Mouse (Mus musculus) urinary bladder, postnatal 36 days (tissue): Measurements from ENCODE around the gene Deup1.

ENCODE experiments used
- DNase-seq, 2 experiments: peaks; one replicate each; pipeline ENCODE4 v3.0.0; 2022; ENCODE audit warnings: low spot score in 2 of 2, mixed read lengths in 1 of 2

Gene Deup1

DNA sequence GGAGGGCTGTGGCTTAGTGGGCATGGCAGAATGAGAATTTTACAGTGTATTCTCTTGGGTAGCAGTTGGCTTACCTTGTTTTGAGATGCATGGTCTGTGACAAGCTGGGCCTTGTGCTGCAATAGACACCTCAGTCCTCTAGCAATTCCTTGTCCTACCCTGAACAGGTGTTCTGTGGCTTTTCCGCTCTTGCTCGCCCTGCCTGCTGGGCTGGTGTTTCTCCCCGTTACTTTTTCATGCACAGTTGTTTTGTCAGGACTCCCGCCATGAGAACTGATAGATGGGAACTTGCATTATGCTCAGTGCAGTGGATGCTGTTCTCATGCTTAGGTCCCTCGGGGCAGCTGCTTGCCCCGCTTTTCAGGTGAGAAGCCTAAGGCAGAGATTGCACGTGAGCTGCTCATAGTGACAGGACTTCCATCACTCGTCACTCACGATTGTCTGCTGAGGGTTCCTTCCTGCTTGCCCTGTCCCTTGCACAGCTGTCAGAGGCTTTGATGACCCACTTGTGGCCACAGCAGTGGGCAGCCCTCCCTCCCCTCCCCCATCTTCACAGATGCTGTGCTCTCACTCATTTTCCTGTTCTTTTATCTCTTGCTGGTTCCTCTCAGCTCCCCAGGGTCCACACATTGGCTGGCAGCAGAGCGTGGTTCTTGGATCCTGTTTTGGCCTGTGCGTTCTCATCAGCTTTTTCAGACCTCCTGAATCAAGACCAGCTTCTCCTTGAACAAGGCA is 94.2 kb downstream of the Deup1 start:
- no peak for DNase-seq

DNA sequence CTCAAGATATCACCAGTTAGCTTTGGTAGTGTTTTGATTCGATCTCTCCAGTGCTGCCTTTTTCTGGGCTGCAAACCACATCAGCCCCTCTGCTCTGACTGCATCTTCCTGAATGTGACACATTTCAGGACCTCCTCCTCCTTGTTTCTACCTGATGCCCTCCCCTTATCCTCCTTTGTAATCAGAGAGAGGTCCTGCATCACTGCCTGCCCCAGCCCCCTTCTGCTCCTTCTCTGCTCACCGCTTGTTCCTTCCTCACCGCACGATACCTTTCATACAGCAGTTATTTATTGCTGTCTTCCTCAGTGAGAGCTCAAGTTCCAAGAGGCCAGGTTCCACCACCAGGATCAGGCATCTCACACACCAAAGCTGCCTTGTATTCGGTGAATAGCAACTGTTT is 96.5 kb downstream of the Deup1 start:
- DNase-seq, result no peak

GRCm38 (mm10) chr9:15529965-15530320 is 97.8 kb downstream of the Deup1 start:
- no peak for DNase-seq

DNA sequence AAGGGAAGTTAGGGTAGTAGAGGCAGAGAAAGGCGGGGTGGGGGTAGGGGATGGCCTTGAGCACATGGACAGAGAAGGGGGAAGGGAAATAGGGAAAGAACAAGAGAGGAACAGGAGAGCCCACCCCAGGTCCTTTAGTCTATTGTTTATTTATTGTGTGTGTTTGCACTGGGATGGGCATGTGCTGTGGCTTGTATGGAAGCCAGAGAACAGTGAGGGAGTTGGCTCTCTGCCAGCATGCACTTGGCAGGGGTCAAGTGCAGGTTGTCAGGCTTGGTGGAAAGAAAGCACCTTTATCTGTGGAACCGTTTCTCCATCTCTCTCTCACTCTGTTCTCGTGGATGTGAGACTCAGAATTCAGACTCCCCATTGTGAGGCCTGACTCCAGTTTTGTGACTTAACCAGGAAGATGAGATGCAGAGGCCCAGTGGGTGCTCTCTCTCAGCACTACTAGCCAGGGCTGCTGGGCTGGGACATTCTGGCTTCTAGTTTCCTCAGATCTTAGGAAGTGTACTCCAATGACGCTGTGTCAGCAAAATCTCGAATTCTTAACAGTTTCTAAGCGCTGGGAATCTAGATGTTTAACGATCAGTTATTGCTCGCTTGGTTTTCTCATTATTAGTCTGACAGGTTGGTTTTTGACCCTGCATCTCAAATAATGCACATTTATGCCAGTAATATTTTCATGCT is 98.3 kb downstream of the Deup1 start:
- DNase-seq, result peak; percentile 44 to 62

DNA sequence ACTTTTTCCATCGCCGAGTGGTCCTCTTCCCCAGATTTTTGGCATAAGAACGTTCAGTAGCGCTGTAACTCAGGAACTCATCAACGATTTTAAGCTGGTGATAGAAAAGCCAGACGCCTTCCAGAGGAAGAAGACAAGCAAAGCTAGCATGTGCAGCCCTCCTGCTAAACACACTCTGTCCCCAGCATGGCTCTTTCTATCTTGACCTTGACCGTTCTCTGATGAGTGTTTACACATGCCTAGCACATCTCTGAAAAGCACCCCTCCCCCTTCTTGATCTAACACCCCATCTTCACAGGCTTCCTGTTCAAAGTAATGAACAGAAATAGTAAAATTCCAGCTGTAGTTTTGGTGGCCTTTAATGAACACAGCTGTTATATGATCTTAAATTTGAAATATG is 99.4 kb downstream of the Deup1 start:
- DNase-seq, result no peak

DNA sequence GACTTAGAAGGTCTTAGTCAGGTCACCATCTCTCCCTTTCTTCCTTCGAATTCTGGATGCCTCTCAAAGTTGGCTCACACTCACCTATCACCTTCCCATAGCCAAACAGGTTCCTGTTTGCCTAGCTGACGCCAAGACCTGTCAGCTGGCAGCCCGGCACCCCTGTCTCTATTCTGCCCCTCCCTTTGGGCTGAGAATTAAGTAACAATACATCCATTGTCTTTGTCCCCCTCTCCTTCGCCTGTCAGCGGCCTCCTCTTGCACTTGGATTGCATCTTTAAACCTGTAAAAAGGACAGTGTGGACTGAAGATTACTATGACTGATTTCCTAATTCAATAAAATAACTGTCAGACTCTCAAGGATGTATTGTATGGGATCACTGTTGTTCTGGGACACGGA is 99.9 kb downstream of the Deup1 start:
- no peak for DNase-seq

GRCm38 (mm10) chr9:15526539-15526938 is 101.2 kb downstream of the Deup1 start:
- no peak for DNase-seq

DNA sequence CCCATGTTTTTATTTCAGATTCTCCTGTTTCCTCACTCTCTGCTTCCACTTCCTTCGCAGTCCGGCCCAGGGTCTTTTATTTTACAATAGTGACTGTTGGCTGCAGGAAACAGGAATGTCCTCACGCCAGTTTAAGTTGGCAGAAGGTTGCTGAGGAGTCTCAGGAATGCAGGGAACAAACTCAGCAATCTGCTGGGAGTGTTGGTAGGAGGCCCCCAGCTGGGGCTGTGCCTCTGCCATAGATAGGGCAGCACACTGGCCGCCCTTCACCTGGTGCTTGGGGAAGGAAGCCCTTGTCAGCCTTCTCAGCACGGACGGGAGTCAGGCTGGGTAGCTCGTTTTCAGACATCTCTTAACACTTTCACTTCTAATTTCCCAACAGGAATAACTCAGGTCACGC is 102.5 kb downstream of the Deup1 start:
- DNase-seq, result no peak

DNA sequence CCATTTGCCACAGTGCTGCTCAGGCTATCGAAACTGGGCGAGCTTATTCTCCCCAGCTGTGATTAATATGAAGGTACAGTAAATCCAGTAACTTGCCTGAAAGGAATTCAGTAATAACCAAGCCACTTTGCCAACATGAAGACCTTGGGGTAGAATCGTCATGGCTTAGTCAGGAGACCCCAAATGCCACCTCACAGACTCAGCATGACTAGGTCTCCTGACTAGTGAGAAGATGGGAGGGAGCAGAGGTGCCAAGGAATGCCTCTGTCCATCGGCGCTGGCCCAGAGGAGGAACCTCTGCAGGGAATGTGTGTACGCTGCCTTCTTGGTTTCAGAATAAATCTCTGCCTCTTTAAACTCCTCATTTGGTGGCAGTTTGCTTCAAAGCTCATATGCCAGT is 104.1 kb downstream of the Deup1 start:
- DNase-seq, result no peak

GRCm38 (mm10) chr9:15522887-15523286 is 104.8 kb downstream of the Deup1 start:
- no peak for DNase-seq

- peak in 1 of 2 experiments; percentile 35 for DNase-seq
Observed at GRCm38 (mm10) chr9:15522348-15522747, 105.4 kb downstream of the Deup1 start.

GRCm38 (mm10) chr9:15517979-15518378 is 109.8 kb downstream of the Deup1 start:
- no peak for DNase-seq

DNA sequence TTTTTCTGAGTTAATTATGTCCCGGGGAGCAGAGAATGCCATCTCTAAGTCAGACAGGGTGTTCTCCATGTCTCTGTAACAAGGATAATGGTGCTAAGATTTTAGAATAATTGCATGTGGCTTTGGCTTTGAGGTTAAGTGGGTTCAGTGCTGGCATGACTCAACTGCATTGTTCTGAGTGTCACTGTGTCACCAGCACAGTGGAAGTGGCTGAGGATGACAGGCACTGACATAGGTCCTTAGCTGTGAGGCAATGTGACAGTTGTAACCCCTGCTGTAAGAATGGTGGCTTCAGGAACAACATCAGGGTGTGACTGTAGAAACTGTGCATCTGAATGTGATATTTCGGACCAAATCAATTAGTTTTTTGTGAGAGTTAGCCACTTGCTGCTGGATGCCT is 111.7 kb downstream of the Deup1 start:
- DNase-seq, result no peak

DNA sequence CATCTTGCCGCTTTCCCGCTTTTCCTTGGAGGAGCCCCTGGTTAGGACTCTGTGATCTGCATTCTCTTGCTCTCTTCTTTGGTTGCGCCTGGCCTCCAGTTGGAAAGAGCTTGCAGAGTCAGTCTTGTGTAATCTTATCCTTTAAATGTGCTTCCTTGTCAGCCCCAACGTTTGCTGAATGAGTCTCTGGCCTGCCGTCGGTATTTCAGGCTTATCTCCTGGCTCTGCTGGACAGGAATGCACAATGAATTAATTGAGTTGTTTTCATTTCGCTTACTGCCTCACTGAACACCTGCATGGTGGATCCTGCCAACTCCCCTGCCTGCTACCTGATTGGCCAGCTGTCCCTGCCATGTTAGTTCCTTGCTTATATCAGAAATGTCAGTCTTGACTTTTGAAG is 114.8 kb downstream of the Deup1 start:
- DNase-seq, result no peak

DNA sequence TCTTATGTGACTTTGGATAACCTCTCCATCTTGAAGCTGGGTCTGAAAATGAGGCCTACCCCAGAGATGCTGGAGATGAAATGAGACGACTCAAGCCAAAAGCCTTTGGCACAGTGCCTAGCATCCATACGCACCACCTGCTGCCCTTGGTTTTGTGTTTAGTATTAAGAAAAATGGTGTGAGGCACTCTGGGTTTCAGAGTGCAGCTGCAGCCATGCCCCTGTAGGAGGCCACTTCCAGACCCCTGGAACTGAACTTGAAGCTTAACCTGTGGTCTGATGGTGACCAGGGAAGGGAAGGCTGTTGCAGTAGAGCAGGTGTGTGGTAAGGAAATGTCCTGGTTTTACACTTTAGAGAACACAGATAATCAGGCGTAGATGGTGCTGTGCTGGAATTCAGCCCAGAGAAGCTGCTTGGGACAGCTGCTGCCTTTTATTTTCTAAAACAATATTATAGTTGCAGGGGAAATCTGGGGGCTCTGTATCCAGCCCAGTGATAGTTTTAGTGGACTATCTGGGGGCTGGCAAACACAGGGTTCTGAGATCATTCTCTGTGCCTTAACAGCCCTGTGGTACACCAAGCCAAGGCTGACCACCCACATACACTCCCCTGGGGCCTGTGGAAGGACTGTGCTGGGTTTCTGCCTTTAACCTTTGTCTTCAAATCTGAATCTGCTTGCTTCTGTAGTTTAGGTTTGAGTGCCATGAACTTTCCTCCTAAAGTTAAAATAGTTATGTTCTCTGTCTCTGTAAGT is 117.0 kb downstream of the Deup1 start:
- DNase-seq, result no peak
